Mouse (Mus musculus): ENCODE results near the gene Gm5580.
"Not testable (repeated sequence)": the region's sequence is repeated elsewhere in the genome, so short reads cannot be mapped to it uniquely, and the experiment has no call there.

Gene Gm5580

GRCm38 (mm10) chr6:116550841-116551240 lies at the start of gene Gm5580:
Gene Gm5580, plus strand, starts transcription at chr6:116551141.
- DNase-seq (ENCODE audit: low spot score in 2 of 2), result not testable (repeated sequence)

- not testable (repeated sequence) for DNase-seq (ENCODE audit: low spot score in 2 of 2)
Measured at GRCm38 (mm10) chr6:116506302-116507003, 44.5 kb upstream of the Gm5580 start, which contains the start of gene Olfr212. Gene Olfr212, plus strand, starts transcription at chr6:116506516.

DNA sequence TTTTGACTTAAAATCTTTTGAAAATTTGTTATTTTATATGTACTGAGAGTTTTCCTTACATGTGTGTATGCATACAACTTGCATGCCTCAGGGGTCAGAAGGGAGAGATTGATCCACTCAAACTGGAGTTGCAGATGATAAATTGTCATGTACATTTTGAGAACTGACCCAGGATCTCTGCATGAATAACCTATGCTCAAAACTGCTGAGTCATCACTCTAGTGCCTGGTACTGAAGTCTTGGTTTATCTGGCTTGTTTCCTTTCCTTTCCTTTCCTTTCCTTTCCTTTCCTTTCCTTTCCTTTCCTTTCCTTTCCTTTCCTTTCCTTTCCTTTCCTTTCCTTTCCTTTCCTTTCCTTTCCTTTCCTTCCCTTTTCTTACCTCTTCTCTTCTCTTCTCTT lies 36.1 kb upstream of the Gm5580 start:
- no peak for DNase-seq (ENCODE audit: low spot score in 2 of 2)

DNA sequence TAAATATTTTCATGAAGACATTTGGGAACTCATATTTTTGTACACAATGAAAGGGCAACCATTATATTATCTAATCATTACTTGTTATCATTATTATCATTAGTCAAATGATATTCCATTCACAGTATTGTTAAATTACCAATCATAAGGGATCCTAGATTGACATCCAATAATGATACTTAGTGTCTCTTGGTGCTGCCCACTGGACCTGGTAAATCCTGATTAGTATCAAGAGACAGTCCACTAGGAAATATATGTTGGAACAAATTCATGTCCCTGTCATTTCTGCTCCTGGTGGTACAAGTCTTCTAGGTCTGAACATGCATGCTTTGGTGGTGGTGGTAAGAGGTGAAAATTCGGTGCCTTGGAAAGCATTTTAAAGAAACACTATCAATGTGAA lies 12.8 kb upstream of the Gm5580 start, which contains the start of gene Olfr213:
TSS of gene Olfr213 (plus strand) at position 301 of the 400 bp plus-strand sequence.
- no peak for DNase-seq (ENCODE audit: low spot score in 2 of 2)

- DNase-seq (ENCODE audit: low spot score in 2 of 2), result no peak
Measured at GRCm38 (mm10) chr6:116542500-116542899, 8.4 kb upstream of the Gm5580 start.

- no peak for DNase-seq (ENCODE audit: low spot score in 2 of 2)
Measured at GRCm38 (mm10) chr6:116553935-116554334, 3.0 kb downstream of the Gm5580 start, which contains the start of gene Olfr214. Gene Olfr214, plus strand, starts transcription at chr6:116554235.

GRCm38 (mm10) chr6:116554952-116555351 lies 4.0 kb downstream of the Gm5580 start:
- DNase-seq (ENCODE audit: low spot score in 2 of 2), result no peak

- DNase-seq (ENCODE audit: low spot score in 2 of 2), result peak; percentile 4 to 9
Measured at GRCm38 (mm10) chr6:116569834-116570233, 18.9 kb downstream of the Gm5580 start.

DNA sequence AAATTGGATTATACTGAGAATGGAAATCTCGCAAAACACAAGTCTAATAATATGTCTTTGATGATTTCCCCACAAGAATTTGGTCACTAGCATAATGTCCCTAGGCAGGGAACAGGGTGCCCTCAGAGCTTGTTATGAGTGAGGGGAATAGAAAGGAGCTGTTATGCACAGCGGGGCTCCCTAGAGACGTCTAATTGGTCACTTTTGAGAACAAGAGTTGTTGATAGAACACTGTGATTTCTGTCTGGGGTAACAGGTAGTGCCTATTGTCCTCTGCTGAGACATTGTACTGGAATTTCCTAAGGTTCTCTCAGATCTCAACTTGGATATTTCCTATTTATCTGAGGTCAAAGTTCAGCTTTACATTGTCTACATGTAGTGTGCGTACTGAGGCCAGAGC lies 33.2 kb downstream of the Gm5580 start, which contains the start of gene Olfr215:
TSS of gene Olfr215 (minus strand) at position 101 of the 400 bp plus-strand sequence.
- DNase-seq (ENCODE audit: low spot score in 2 of 2), result no peak

- DNase-seq (ENCODE audit: low spot score in 2 of 2), result not testable (repeated sequence)
Measured at GRCm38 (mm10) chr6:116600969-116601368, 50.0 kb downstream of the Gm5580 start.

Measured in natural killer cell, adult 2 months (primary cell).